ENCODE assay signal across 17 mouse cellular contexts in genomic region chr9:23351400-23351799, GRCm38 (mm10).
"Had no signal": no experiment of that assay in that cellular context is flagged by ENCODE, and none has a peak within 500 bp of the region (broad histone marks: within the 10 kb centered on the region; RNA-seq: fewer than 3 reads in every experiment).

No protein-coding gene starts in this region.

- DNase-seq: lung, adult 18-20 months; lung, embryonic 14.5 days; lung, postnatal 10 days; lung, postnatal 4 days; midbrain, embryonic 14.5 days; retina, postnatal 1 day; right cerebral cortex, postnatal 25 days; right cerebral cortex, postnatal 4 days; spleen, adult 18-20 months; thymus, adult 2 months; thymus, postnatal 25 days; thymus, postnatal 4 days had no signal

- H3K27me3 ChIP-seq: midbrain, embryonic 12.5 days; neural tube, embryonic 13.5 days; neural tube, embryonic 15.5 days had no signal

- H3K9me3 ChIP-seq: midbrain, embryonic 10.5 days; midbrain, embryonic 12.5 days; neural tube, embryonic 13.5 days; neural tube, embryonic 15.5 days had no signal

- H3K36me3 ChIP-seq: midbrain, embryonic 10.5 days; midbrain, embryonic 12.5 days; neural tube, embryonic 13.5 days; neural tube, embryonic 15.5 days had no signal

- H3K4me1 ChIP-seq: midbrain, embryonic 10.5 days; midbrain, embryonic 12.5 days; neural tube, embryonic 13.5 days; neural tube, embryonic 15.5 days had no signal

- H3K4me3 ChIP-seq: midbrain, embryonic 10.5 days; midbrain, embryonic 12.5 days; myocyte; neural tube, embryonic 13.5 days; neural tube, embryonic 15.5 days had no signal

- H3K27ac ChIP-seq: midbrain, embryonic 10.5 days; midbrain, embryonic 12.5 days; neural tube, embryonic 13.5 days; neural tube, embryonic 15.5 days had no signal
